ENCODE assay signal across 8 mouse cellular contexts in the genomic region with DNA sequence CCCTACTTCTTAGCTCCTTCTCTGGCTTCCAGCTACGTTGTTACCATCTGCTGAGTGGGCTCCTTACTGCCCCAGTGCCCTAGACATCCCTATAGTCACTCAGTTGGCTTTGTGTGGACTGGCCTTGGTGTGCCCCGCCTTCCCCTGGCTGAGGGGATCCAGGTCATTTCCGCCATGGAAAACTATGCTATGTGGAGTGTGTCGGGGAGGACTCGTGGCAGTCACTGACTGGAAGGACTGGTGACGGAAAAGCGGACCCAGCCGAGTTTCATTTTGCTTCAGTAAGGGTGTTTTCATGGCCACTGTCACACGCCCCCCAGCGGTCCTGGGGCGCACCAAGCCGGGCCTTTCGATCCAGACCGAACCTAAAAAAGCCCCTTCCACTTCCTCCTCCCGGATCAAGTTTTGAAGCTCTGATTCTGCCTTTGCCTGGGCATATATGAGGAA. TPM values are rescaled to one million over a fixed set of nuclear protein-coding genes. Genes with fewer than 3 reads are reported as not detected.
DNase-seq lines count a peak whose midpoint lies in the region; ATAC-seq and TF ChIP-seq lines count a peak whose summit lies in the region.

No protein-coding gene starts in this region.

- H3K27ac ChIP-seq in cortical plate, adult 2 months (ENCODE audit: insufficient read depth, low read length): peak overlapping the region; percentile 64; the same call in 1 of the 2 replicates
- peak overlapping the region; percentile 83; the same call in 1 of the 2 replicates for H3K27ac ChIP-seq in intestine, embryonic 14.5 days (ENCODE audit: low read depth)
- H3K27ac ChIP-seq in limb, embryonic 13.5 days: peak overlapping the region; percentile 93
- peak overlapping the region; percentile 90 for H3K27ac ChIP-seq in midbrain, embryonic 12.5 days (replicated peaks)
- H3K27ac ChIP-seq in spleen, adult 2 months (ENCODE audit: insufficient read depth, low read length): peak overlapping the region; percentile 64; the same call in 1 of the 2 replicates

- no peaks in the 10 kb centered on the region for H3K27me3 ChIP-seq in intestine, embryonic 14.5 days (replicated peaks; ENCODE audit: control insufficient read depth, insufficient read depth, low read length)
- no peaks in the 10 kb centered on the region for H3K27me3 ChIP-seq in limb, embryonic 13.5 days
- no peaks in the 10 kb centered on the region for H3K27me3 ChIP-seq in midbrain, embryonic 12.5 days
- no peaks in the 10 kb centered on the region for H3K27me3 ChIP-seq in spleen, adult 2 months (ENCODE audit: control insufficient read depth, insufficient read depth, low read length)

- H3K4me1 ChIP-seq in cortical plate, adult 2 months (ENCODE audit: control insufficient read depth, insufficient read depth, low read length): peaks cover 17% of the 10 kb centered on the region
- peaks cover 38% of the 10 kb centered on the region for H3K4me1 ChIP-seq in intestine, embryonic 14.5 days (replicated peaks; ENCODE audit: control insufficient read depth, insufficient read depth, low read length)
- H3K4me1 ChIP-seq in limb, embryonic 13.5 days: peaks cover 56% of the 10 kb centered on the region
- peaks cover 57% of the 10 kb centered on the region for H3K4me1 ChIP-seq in midbrain, embryonic 12.5 days
- peaks cover 6% of the 10 kb centered on the region; the same call in 1 of the 2 replicates for H3K4me1 ChIP-seq in spleen, adult 2 months (ENCODE audit: control insufficient read depth, insufficient read depth, insufficient read length)

- H3K9me3 ChIP-seq in intestine, embryonic 14.5 days (ENCODE audit: control insufficient read depth, low read length): no peaks in the 10 kb centered on the region
- peaks cover 3% of the 10 kb centered on the region; the same call in 1 of the 2 replicates for H3K9me3 ChIP-seq in limb, embryonic 13.5 days
- H3K9me3 ChIP-seq in midbrain, embryonic 12.5 days: no peaks in the 10 kb centered on the region

- peak overlapping the region; percentile 82 for H3K4me3 ChIP-seq in cortical plate, adult 2 months (ENCODE audit: insufficient read depth, low read length)
- H3K4me3 ChIP-seq in intestine, embryonic 14.5 days (ENCODE audit: low read depth, low read length): peak overlapping the region; percentile 83
- peak overlapping the region; percentile 84 for H3K4me3 ChIP-seq in limb, embryonic 13.5 days
- H3K4me3 ChIP-seq in midbrain, embryonic 12.5 days: peak overlapping the region; percentile 85
- peak overlapping the region; percentile 74 for H3K4me3 ChIP-seq in spleen, adult 2 months (ENCODE audit: extremely low read depth, insufficient read depth, insufficient read length)

- no peaks in the 10 kb centered on the region for H3K36me3 ChIP-seq in intestine, embryonic 14.5 days (ENCODE audit: control insufficient read depth, insufficient read depth, low read length)
- no peaks in the 10 kb centered on the region for H3K36me3 ChIP-seq in limb, embryonic 13.5 days
- H3K36me3 ChIP-seq in midbrain, embryonic 12.5 days: no peaks in the 10 kb centered on the region
- H3K36me3 ChIP-seq in spleen, adult 2 months (ENCODE audit: control insufficient read depth, insufficient read depth, low read length): no peaks in the 10 kb centered on the region

- peak; percentile 39; the same call in 1 of the 2 replicates for TF ChIP-seq CTCF in cortical plate, adult 2 months (IDR thresholded peaks at IDR 0.05; ENCODE audit: extremely low read depth, insufficient read depth, low read length)
- peak; percentile 48; the same call in 1 of the 2 replicates for TF ChIP-seq CTCF in spleen, adult 2 months (IDR thresholded peaks at IDR 0.05; ENCODE audit: extremely low read depth, insufficient read depth, insufficient read length, insufficient replicate concordance)

- H3K9ac ChIP-seq in intestine, embryonic 14.5 days (ENCODE audit: low read length): peak overlapping the region; percentile 74
- H3K9ac ChIP-seq in limb, embryonic 13.5 days: peak overlapping the region; percentile 85
- peak overlapping the region; percentile 87 for H3K9ac ChIP-seq in midbrain, embryonic 12.5 days (replicated peaks)

- ATAC-seq in granulocyte monocyte progenitor cell, adult 5-6 weeks (replicated peaks; ENCODE audit: poor library complexity, severe bottlenecking): peak; percentile 76
- peak; percentile 73 for ATAC-seq in intestine, embryonic 14.5 days (replicated peaks; ENCODE audit: low FRiP score, low TSS enrichment, low read depth)
- ATAC-seq in limb, embryonic 13.5 days (ENCODE audit: low FRiP score, low read depth): peak; percentile 48
- ATAC-seq in midbrain, embryonic 12.5 days (ENCODE audit: low FRiP score, low read depth): peak; percentile 57

- DNase-seq in urinary bladder, adult 18-20 months (ENCODE audit: low spot score in 2 of 2): peak; percentile 34 to 35
- DNase-seq in urinary bladder, adult 2 months (ENCODE audit: low spot score): no peak
- DNase-seq in intestine, embryonic 14.5 days (ENCODE audit: low spot score): peak; percentile 76
- peak; percentile 56 to 58 for DNase-seq in spleen, adult 2 months (ENCODE audit: low read depth in 1 of 2, low spot score in 2 of 2)

- H3K4me2 ChIP-seq in intestine, embryonic 14.5 days (ENCODE audit: low read length): peak overlapping the region; percentile 87
- peak overlapping the region; percentile 79 for H3K4me2 ChIP-seq in limb, embryonic 13.5 days (replicated peaks)
- peak overlapping the region; percentile 85 for H3K4me2 ChIP-seq in midbrain, embryonic 12.5 days (replicated peaks)

- TF ChIP-seq POLR2A in cortical plate, adult 2 months (IDR thresholded peaks at IDR 0.05; ENCODE audit: extremely low read depth, insufficient read depth, low read length): peak; percentile 27; the same call in 1 of the 2 replicates
- no peak for TF ChIP-seq POLR2A in spleen, adult 2 months (IDR thresholded peaks at IDR 0.05; ENCODE audit: low read depth, low read length)

- 9% methylated on average over 15 of the region's 15 CpGs for WGBS in intestine, embryonic 14.5 days
- 1% methylated on average over 15 of the region's 15 CpGs for WGBS in limb, embryonic 13.5 days
- WGBS in midbrain, embryonic 12.5 days: 3% methylated on average over 15 of the region's 15 CpGs
- 7% methylated on average over 15 of the region's 15 CpGs for WGBS in spleen, adult 2 months

RNA-seq across cellular contexts. Expression of gene Itm2c, which starts 1.3 kb away (rescaled TPM):
- polyA plus RNA-seq in urinary bladder, adult 2 months (2012; rRNA removed): 160 and 190 TPM in 2 replicates
- 835 and 861 TPM in 2 replicates for polyA plus RNA-seq in cortical plate, adult 2 months (2012; rRNA removed)
- 58.1 and 68.6 TPM in 2 replicates for total RNA-seq in granulocyte monocyte progenitor cell, adult 5-6 weeks (2014; fragmentation: Nextera tagmentation)
- total RNA-seq in granulocyte monocyte progenitor cell, adult 5-6 weeks (2017): 89.1 and 106 TPM in 2 replicates
- polyA plus RNA-seq in intestine, embryonic 14.5 days (2014; fragmentation: Nextera tagmentation; extraction: Ambion mirVana): 92.0 and 96.7 TPM in 2 replicates
- 289 and 290 TPM in 2 replicates for polyA plus RNA-seq in limb, embryonic 13.5 days (2015; fragmentation: Nextera tagmentation; extraction: Ambion mirVana)
- 146 and 163 TPM in 2 replicates for polyA plus RNA-seq in midbrain, embryonic 12.5 days (2016; fragmentation: Nextera tagmentation; extraction: Ambion mirVana)
- polyA plus RNA-seq in spleen, adult 2 months (2012; rRNA removed): 136 and 141 TPM in 2 replicates

RNA-seq across cellular contexts. Expression of gene 4933407L21Rik, which starts 32.9 kb away (rescaled TPM):
- polyA plus RNA-seq in urinary bladder, adult 2 months (2012; rRNA removed): 0.08 and 0.41 TPM in 2 replicates
- 6.6 and 7.8 TPM in 2 replicates for polyA plus RNA-seq in cortical plate, adult 2 months (2012; rRNA removed)
- not detected in 2 replicates for total RNA-seq in granulocyte monocyte progenitor cell, adult 5-6 weeks (2014; fragmentation: Nextera tagmentation)
- total RNA-seq in granulocyte monocyte progenitor cell, adult 5-6 weeks (2017): not detected in 2 replicates
- 0.28 TPM in 1 of 2 replicates, not detected in the other for polyA plus RNA-seq in intestine, embryonic 14.5 days (2014; fragmentation: Nextera tagmentation; extraction: Ambion mirVana)
- 0.56 and 0.77 TPM in 2 replicates for polyA plus RNA-seq in limb, embryonic 13.5 days (2015; fragmentation: Nextera tagmentation; extraction: Ambion mirVana)
- 2.4 and 3.0 TPM in 2 replicates for polyA plus RNA-seq in midbrain, embryonic 12.5 days (2016; fragmentation: Nextera tagmentation; extraction: Ambion mirVana)
- 0.13 and 0.16 TPM in 2 replicates for polyA plus RNA-seq in spleen, adult 2 months (2012; rRNA removed)
